Mouse (Mus musculus): Measurements from ENCODE around the gene Arf5. TPM values are rescaled to one million over a fixed set of nuclear protein-coding genes. Genes with fewer than 3 reads are reported as not detected.

The Arf5 gene
- 537 and 592 TPM in 2 replicates for polyA plus RNA-seq (2015; fragmentation: Nextera tagmentation; extraction: Ambion mirVana)

DNA sequence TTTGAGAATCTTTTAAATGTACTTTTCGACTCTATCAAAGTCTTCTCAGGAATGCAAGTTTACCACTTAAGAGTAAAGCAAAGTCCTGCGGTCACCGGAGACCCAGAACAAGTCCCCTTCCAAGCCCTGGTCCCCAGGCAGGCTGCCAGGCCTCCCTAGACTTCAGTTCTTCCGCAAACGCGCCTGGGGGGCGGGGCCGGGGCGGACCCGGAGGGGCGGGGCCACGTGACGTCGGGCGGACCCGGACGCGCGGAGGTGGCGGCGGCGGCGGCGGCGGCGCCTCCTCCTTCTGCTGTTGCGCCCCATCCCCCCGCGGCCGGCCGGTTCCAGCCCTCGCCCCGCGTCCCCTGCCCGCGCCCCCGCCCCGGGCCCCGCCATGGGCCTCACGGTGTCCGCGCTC, at the start of gene Arf5:
Gene Arf5 (plus strand): TSS at position 248 of the 400 bp plus-strand sequence.

GRCm38 (mm10) chr6:28397681-28398203, 25.6 kb upstream of the Arf5 start, which contains the start of gene Zfp800:
TSS of gene Zfp800 (minus strand) at chr6:28398005.

DNA sequence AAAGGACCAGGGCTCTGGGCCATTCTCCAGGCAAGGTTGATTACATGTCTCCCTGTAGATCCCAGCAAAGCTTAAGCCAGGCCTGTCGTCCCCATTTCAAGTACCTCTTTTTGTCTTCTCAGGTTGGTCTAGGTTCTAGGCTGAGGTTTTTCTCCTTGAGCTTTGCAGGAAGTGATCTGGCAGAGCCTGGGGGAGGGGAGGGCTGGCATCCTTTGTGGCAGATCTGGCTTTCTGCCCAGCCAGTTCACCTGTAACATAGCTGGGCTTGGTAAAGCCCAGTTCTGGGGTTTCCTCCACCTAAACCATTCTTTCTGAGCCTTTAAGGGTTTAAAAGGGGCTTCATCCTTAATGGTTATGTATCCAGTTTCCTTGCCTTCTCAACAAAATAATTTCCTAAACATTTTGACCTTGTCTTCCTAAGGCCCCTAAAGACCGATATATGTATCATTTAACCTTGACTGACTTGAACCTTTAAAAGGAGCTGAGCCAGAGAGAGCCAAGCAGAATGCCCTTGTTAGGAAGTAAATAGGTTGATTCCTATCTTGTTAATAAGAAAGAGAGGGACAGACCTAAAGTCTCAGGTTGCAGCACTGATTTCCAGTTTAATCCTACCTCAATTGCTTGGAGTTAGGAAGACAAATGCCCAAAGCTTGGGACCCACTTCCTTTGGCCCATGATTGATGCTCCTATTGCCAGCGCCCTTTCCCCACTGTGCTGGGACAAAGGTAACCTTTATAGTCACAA, 3.9 kb downstream of the Arf5 start, which contains the start of gene Fscn3:
Gene Fscn3 (plus strand): TSS at position 694 of the 744 bp plus-strand sequence.

GRCm38 (mm10) chr6:28428290-28428689, 4.9 kb downstream of the Arf5 start, which contains the start of gene Gcc1:
TSS of gene Gcc1 (minus strand) at chr6:28428390.

GRCm38 (mm10) chr6:28449253-28449652, 25.9 kb downstream of the Arf5 start, which contains the start of gene Pax4:
TSS of gene Pax4 (minus strand) at chr6:28449353.

DNA sequence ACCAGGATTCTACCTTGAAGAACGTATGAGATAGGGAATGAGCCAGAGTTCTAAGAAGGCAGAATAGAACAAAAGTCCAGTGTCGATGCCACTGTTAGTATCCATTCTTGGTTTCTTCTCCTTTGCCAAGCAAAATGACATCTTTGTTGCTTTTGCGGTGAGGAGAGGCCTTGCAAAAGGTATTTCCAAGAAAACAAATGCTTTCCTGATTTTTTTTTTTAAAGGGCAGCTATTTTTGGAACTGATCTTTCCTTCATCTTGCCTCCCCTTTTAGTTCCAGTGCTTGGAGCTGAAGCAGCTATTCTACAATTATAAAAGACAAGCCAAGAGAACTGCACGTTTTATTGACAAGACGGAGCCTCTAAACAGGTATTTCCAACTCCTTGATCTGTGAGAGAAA, 51.5 kb downstream of the Arf5 start, which contains the start of gene Snd1:
Gene Snd1 (plus strand): TSS at position 301 of the 400 bp plus-strand sequence.

Other genes with a start within 250 kb of the Arf5 start
- 37.2 and 39.0 TPM in 2 replicates for gene Zfp800, start 25.6 kb upstream of the Arf5 start, polyA plus RNA-seq (2015; fragmentation: Nextera tagmentation; extraction: Ambion mirVana)
- 0.12 and 0.13 TPM in 2 replicates for gene Fscn3, start 4.2 kb downstream of the Arf5 start, polyA plus RNA-seq (2015; fragmentation: Nextera tagmentation; extraction: Ambion mirVana)
- gene Gcc1, start 4.8 kb downstream of the Arf5 start, polyA plus RNA-seq (2015; fragmentation: Nextera tagmentation; extraction: Ambion mirVana) = 3.6 and 4.1 TPM in 2 replicates
- not detected in 2 replicates for gene Pax4, start 25.8 kb downstream of the Arf5 start, polyA plus RNA-seq (2015; fragmentation: Nextera tagmentation; extraction: Ambion mirVana)
- 34.1 and 36.4 TPM in 2 replicates for gene Snd1, start 51.6 kb downstream of the Arf5 start, polyA plus RNA-seq (2015; fragmentation: Nextera tagmentation; extraction: Ambion mirVana)

Measured in spleen, postnatal 0 days (tissue).